Mouse (Mus musculus): Measurements from ENCODE around the gene Doc2b.

Doc2b gene

GRCm38 (mm10) chr11:75792535-75792934 is 3.3 kb downstream of the Doc2b start:
- no peak for DNase-seq

- no peak for DNase-seq
These were observed 10.0 kb downstream of the Doc2b start for GRCm38 (mm10) chr11:75785897-75786296.

- DNase-seq = no peak
These were observed 12.1 kb downstream of the Doc2b start for GRCm38 (mm10) chr11:75783799-75784198.

GRCm38 (mm10) chr11:75781919-75782318 is 13.9 kb downstream of the Doc2b start:
- peak; percentile 65 for DNase-seq

GRCm38 (mm10) chr11:75775919-75776318 is 19.9 kb downstream of the Doc2b start:
- DNase-seq = no peak

- DNase-seq = no peak
These were observed 23.3 kb downstream of the Doc2b start for GRCm38 (mm10) chr11:75772562-75772961.

GRCm38 (mm10) chr11:75769206-75769605 is 26.6 kb downstream of the Doc2b start:
- peak; percentile 71 for DNase-seq

DNA sequence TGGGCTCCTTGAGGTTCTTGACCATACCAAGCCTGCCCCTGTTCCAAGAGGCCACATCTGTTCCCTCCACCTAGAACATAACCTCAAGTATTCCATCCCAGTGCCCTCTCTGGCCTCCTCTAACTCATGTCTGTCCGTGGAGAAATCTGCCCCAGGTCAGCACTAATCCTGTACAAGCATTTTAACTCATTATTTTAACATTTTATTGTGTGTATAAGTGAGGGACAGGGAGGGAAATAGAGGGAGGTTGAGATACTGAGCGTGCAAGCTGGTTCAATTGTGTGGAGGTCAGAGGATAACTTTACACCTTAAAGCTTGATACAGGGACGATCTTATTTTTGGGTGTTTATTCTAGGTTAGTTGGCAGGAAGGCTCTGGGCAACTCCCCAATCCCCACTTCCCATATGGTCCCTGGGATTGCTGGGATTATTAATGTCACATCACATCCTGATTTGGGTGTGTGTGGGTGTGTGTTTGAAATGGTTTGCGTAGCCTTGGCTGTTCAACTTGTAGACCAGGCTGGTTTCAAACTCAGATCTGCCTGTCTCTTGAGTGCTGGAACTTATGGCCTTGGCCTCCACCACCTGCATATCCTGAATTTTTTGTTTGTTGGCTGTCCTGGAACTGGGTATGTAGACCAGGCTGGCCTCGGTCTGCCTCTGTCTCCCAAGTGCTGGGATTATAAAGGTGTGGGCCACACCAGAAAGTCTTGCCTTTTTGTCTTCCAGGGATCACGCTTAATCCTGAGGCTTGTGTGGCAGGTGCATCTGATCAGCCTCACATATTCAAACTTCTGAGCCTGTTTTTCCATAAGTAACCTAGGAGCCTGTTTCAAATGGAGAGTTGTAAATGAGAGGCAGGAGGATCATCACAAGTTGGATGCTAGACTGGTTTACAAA is 27.5 kb downstream of the Doc2b start:
- DNase-seq = no peak

DNA sequence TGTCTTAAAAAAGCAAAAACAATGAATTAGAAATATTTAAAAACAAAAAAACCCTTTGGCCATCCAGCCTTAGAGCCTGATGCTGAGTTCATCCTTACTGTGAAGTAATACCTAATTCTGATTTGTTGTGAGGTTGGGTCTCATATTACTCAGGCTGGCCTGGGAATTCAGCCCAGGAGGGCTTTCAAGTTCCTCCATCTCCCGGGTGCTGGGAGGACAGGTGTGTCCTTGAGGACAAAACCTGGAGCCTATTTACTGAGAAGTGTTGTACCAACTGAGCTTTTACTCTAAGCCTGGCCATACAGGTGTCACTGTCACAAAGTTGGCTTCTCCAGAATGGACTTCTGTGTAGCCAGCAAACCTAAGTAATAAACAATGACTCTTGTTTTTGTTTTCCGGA is 28.8 kb downstream of the Doc2b start:
- no peak for DNase-seq

GRCm38 (mm10) chr11:75765161-75765560 is 30.7 kb downstream of the Doc2b start:
- DNase-seq = no peak

DNA sequence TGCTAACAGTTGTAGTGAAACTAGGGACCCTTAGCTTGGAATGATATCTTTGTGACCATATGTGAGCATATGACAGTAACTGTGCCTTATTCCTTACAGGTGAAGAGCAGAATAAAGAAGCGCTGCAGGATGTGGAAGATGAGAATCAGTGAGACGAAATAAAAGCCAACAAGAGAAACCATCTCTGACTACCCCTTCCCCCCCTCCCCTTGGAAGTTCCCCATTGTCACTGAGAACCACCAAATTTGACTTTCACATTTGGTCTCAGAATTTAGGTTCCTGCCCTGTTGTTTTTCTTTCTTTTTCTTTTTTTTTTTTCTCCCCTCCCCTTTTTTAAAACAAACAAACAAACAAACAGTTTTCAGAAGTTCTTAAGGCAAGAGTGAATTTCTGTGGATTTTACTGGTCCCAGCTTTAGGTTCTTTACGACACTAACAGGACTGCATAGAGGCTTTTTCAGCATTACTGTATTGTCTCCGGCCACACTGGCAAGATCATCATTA is 31.3 kb downstream of the Doc2b start:
- DNase-seq = no peak

DNA sequence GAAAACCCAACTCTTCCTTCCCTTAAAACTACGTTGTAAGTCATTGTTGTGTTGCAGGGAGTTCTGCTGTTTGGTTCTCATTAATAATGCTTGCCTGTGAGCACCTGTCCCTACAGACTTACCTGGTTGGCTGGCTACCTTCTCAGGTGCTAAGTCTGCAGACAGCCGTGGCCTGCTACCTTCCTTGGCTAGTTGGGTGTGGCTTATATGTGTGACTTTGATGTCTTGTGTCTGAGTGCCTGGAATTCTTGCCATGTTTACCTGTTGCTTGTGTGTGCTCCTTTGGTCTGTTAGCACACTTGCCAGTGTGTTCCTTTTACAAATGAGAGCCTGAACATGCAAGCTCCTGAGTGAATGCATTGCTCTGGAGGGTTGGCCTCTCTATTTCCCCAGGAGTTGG is 33.1 kb downstream of the Doc2b start:
- DNase-seq = no peak

- no peak for DNase-seq
These were observed 35.1 kb downstream of the Doc2b start for GRCm38 (mm10) chr11:75760785-75761184.

DNA sequence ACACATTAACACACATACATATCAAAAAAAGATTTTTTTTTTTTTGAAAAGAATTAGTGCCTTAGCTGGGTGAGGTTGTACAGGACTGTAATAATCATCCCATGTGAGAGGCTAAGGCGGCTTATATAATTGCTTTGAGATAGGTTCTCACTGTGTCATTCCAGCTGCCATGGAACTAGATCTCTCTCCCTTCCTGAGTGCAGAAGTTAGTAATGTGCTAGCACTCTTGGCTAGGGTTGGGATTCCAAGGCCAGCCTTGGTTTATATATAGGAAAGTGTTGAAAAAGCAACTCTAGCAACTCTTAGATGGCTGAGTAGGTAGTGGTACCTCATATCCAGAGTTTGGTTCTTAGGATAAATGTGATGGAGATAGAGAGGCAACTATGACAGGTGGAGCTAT is 37.3 kb downstream of the Doc2b start:
- no peak for DNase-seq

GRCm38 (mm10) chr11:75756687-75757086 is 39.2 kb downstream of the Doc2b start:
- DNase-seq = no peak

DNA sequence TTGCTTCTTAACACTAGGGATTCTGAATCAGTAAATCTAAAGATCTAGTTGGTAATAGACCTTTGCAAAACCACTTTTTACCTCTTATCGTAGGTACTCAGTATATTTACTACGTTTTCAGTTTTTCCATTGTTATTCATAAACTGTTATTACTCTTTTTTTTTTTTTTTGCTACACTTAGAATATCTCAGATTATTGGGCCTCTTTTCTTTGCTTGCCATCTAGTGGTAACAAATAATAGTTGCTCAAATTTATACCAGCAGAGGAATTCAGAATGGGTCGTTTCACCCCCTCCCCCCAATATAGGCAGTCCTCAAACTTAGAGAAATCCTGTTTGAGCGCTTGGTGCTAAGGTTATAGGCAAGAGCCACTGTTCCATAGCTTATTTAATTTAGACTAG is 44.8 kb downstream of the Doc2b start:
- no peak for DNase-seq

DNA sequence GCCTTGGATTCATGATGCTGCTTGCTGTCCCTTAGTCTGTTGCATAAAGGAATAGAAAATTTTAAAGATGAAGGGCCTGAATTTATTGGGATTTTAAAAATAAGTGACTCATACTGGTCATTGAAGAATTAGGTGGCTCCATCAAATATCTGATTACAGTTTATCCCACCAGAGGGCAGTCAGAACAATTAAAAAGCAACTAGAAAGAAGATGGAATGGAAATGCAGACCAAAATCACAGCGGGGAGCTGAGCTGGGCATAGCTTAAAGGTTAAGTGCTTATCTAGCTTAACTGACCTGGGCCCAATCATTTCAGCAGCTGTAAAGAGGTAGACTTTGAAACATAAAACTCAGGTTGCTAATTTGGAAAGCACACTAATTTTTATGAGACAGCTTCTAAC is 45.3 kb downstream of the Doc2b start:
- DNase-seq = no peak

DNA sequence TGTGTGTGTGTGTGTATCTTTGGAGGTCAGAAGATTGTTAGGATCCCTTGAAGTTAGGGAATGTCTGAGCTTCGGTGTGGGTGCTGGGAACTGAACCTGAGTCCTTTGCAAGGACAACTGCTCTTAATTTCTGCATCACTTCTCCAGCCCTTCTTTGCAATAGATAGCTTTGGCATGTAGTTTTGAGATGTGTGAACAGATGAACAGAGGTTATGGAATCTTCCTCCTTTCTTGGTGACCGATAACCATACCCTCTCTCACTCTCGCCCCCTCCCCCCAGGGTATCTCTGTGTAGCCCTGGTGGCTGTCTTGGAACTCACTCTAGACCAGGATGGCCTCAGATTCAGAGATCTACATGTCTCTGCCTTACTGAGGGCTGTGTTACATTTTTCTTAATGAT is 51.1 kb downstream of the Doc2b start:
- DNase-seq = no peak

DNA sequence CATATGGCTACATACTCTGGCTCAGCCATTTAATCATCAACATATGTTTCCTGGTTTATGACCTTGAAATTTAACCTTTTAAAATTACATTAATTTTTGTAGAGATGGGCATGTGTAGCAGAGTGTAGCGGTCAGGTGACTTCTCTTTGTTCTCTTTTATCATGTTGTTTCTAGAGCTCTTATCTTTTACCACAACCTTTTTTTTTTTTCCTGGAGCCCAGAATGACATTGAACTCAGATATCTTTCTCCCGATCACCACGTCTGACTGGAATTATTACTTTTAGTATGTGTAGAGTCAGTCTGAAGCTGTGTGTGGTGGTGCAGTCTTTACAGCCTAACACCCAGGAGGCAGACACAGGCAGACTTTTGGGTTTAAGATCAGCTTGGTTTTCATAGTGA is 54.2 kb downstream of the Doc2b start:
- DNase-seq = no peak

GRCm38 (mm10) chr11:75740204-75740603 is 55.6 kb downstream of the Doc2b start:
- DNase-seq = no peak

GRCm38 (mm10) chr11:75738477-75738821 is 57.4 kb downstream of the Doc2b start:
- DNase-seq = no peak

DNA sequence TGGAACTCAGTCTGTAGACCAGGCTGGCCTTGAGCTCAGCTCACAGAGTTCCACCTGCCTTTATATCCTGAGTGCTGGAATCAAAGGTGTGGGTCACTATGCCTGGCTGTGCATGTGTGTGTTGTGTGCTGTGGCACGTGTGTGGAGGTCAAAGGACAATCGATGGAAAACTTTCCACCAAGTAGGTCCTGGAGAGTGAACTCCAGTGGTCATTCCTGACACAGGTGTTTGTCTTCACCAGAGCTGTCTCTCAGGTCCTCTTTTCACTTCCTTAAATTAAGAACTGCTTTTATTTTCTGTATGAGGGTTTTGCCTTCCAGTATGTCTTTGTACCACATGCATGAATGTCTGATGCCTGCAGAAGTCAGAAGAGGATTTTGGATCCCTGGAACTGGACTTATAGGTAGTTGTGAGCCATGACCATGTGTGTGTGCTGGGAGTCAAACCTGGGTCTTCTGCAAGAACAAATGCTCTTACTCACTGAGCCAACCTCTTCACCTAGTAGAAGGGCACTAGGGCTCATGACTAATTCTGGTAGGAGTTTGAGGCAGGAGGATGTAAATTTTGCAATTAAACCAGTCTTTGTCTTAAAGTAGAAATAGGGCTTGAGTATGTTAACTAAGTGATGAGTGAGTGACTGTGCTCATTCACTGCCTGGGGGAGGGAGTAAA is 57.9 kb downstream of the Doc2b start:
- no peak for DNase-seq

- DNase-seq = no peak
These were observed 58.9 kb downstream of the Doc2b start for GRCm38 (mm10) chr11:75736978-75737377.

All from right cerebral cortex, postnatal 14 days (tissue).